Mouse (Mus musculus) stomach, postnatal 0 days (tissue): ENCODE measurements around the gene Psmb10. TPM values are rescaled to one million over a fixed set of nuclear protein-coding genes. Genes with fewer than 3 reads are reported as not detected.

ENCODE experiments used
- ATAC-seq: fragments of 200-750 bp; cut with Nextera tagmentation; 2 replicates; pipeline ENCODE4 v1.8.0; 2017; ENCODE audit not compliant: low FRiP score, low TSS enrichment
- DNase-seq: peaks from one replicate; pipeline ENCODE4 v3.0.0-alpha.2; 2016; ENCODE audit warnings: low spot score
- H3K27ac ChIP-seq: fragments of 300-500 bp; sonication (generic); replicated peaks from 2 replicates; pipeline ENCODE4 v1.5.1; 2014; ENCODE audit warnings: mild to moderate bottlenecking, control low read depth
- H3K27me3 ChIP-seq: fragments of 300-500 bp; sonication (generic); 2 replicates; pipeline ENCODE4 v1.6.1; 2014; ENCODE audit warnings: low read length; ENCODE audit not compliant: control insufficient read depth, insufficient read depth
- H3K36me3 ChIP-seq: fragments of 300-500 bp; sonication (generic); 2 replicates; pipeline ENCODE4 v1.6.1; 2014; ENCODE audit warnings: low read length, mixed read lengths; ENCODE audit not compliant: control insufficient read depth, insufficient read depth
- H3K4me1 ChIP-seq: fragments of 300-500 bp; sonication (generic); replicated peaks from 2 replicates; pipeline ENCODE4 v1.6.1; 2014; ENCODE audit warnings: antibody characterized with exemption; ENCODE audit not compliant: control insufficient read depth, insufficient read depth
- H3K4me2 ChIP-seq: fragments of 300-500 bp; sonication (generic); replicated peaks from 2 replicates; pipeline ENCODE4 v1.6.1; 2014; ENCODE audit warnings: low read depth, mild to moderate bottlenecking, control low read depth, moderate library complexity
- H3K4me3 ChIP-seq: fragments of 300-500 bp; sonication (generic); 2 replicates; pipeline ENCODE4 v1.5.1; 2014; ENCODE audit warnings: low read depth, low read length, control low read depth
- H3K9ac ChIP-seq: fragments of 300-500 bp; sonication (generic); 2 replicates; pipeline ENCODE4 v1.6.1; 2014; ENCODE audit warnings: mild to moderate bottlenecking, low read length, control low read depth, mixed read lengths
- H3K9me3 ChIP-seq: fragments of 300-500 bp; sonication (generic); 2 replicates; pipeline ENCODE4 v1.6.1; 2016; ENCODE audit warnings: low read length; ENCODE audit not compliant: control insufficient read depth
- CTCF ChIP-seq: IDR thresholded peaks from 2 replicates; pipeline ENCODE4 v1.5.1; 2016; ENCODE audit warnings: antibody characterized with exemption, low read depth, mild to moderate bottlenecking, moderate library complexity
- EP300 ChIP-seq: optimal IDR thresholded peaks from 2 replicates; pipeline ENCODE3; 2016; ENCODE audit warnings: antibody characterized with exemption
- WGBS: fragments of 180-500 bp; shearing (Covaris S2); extraction: QIAGEN DNeasy Blood & Tissue Kit; methylation state at CpG from one replicate; pipeline ENCODE4 v1.1.7; 2014; 5-methylcytosine and 5-hydroxymethylcytosine counted together
- microRNA-seq: library from miRNA; unstranded; fragments of <30 nt; microRNA quantifications from one replicate; pipeline ENCODE4, GENCODE M21; 2016
- polyA plus RNA-seq: library from polyadenylated mRNA; unstranded; fragments of >200 nt; fragmentation: Nextera tagmentation; extraction: Ambion mirVana; gene quantifications from 2 replicates; pipeline ENCODE4 v1.2.1, GENCODE M21; 2015

The Psmb10 gene
- polyA plus RNA-seq, 1 experiment from 2014 or later, result 65.9 TPM

GRCm38 (mm10) chr8:105897801-105898480 lies 40.3 kb downstream of the Psmb10 start:
- Histone ChIP-seq H3K9ac (no peak overlapping the region), H3K27ac (no peak overlapping the region), H3K4me1 (no peaks in the 10 kb centered on the region), H3K9me3 (no peaks in the 10 kb centered on the region), H3K27me3 (no peaks in the 10 kb centered on the region), H3K36me3 (no peaks in the 10 kb centered on the region), H3K4me2 (no peak overlapping the region), H3K4me3 (no peak overlapping the region)
- WGBS, result 67% methylated on average over 9 of the region's 9 CpGs
- no peak for DNase-seq
- no peak for ATAC-seq
- TF ChIP-seq EP300 (no peak), CTCF (no peak)

GRCm38 (mm10) chr8:105893339-105893738 lies 44.9 kb downstream of the Psmb10 start, which contains the start of gene Nrn1l:
TSS of gene Nrn1l (plus strand) at chr8:105893567.
- H3K27me3 ChIP-seq, result no peaks in the 10 kb centered on the region
- ATAC-seq (peak; percentile 80), DNase-seq (peak; percentile 77)
- H3K36me3 ChIP-seq, result peaks cover 24% of the 10 kb centered on the region
- H3K4me1 ChIP-seq, result no peaks in the 10 kb centered on the region
- no peak within 1 kb of the TSS for H3K4me3 ChIP-seq
- 0 out of 2 replicates have a peak within 1 kb of the TSS, but pooled peaks have one; percentile 45 for H3K9ac ChIP-seq
- H3K27ac ChIP-seq, result 0 out of 2 replicates have a peak within 1 kb of the TSS, but pooled peaks have one; percentile 35
- 15% methylated on average over 11 of the region's 11 CpGs for whole genome bisulfite sequencing
- no peaks in the 10 kb centered on the region for H3K9me3 ChIP-seq
- peak within 1 kb of the TSS; percentile 36; the same call in 1 of the 2 replicates for H3K4me2 ChIP-seq
- TF ChIP-seq CTCF, result no peak
- TF ChIP-seq EP300, result no peak

GRCm38 (mm10) chr8:105892432-105892831 lies 45.8 kb downstream of the Psmb10 start:
- H3K27me3 ChIP-seq, result no peaks in the 10 kb centered on the region
- ATAC-seq (no peak), DNase-seq (peak; percentile 30)
- no peak overlapping the region for H3K9ac ChIP-seq
- H3K4me2 ChIP-seq, result no peak overlapping the region
- H3K4me3 ChIP-seq, result no peak overlapping the region
- H3K36me3 ChIP-seq, result peaks cover 33% of the 10 kb centered on the region
- H3K27ac ChIP-seq, result no peak overlapping the region
- WGBS, result 87% methylated on average over 6 of the region's 6 CpGs
- TF ChIP-seq EP300 (no peak), CTCF (peak; percentile 73)
- no peaks in the 10 kb centered on the region for H3K9me3 ChIP-seq
- H3K4me1 ChIP-seq, result no peaks in the 10 kb centered on the region

GRCm38 (mm10) chr8:105890870-105891269 lies 47.4 kb downstream of the Psmb10 start:
- 92% methylated on average over 6 of the region's 6 CpGs for WGBS
- no peak for ATAC-seq
- no peaks in the 10 kb centered on the region for H3K9me3 ChIP-seq

GRCm38 (mm10) chr8:105889756-105890465 lies 48.3 kb downstream of the Psmb10 start:
- Histone ChIP-seq H3K36me3 (peaks cover 54% of the 10 kb centered on the region), H3K4me1 (no peaks in the 10 kb centered on the region), H3K9ac (no peak overlapping the region), H3K4me3 (no peak overlapping the region), H3K4me2 (no peak overlapping the region), H3K9me3 (no peaks in the 10 kb centered on the region), H3K27me3 (no peaks in the 10 kb centered on the region), H3K27ac (no peak overlapping the region)
- WGBS, result 94% methylated on average over 12 of the region's 12 CpGs
- DNase-seq (no peak), ATAC-seq (no peak)
- TF ChIP-seq CTCF (no peak), EP300 (no peak)

More at GRCm38 (mm10) chr8:105890870-105891269, 47.4 kb downstream of the Psmb10 start:
- peaks cover 47% of the 10 kb centered on the region for H3K36me3 ChIP-seq
- H3K9ac ChIP-seq, result no peak overlapping the region
- DNase-seq, result no peak
- no peak overlapping the region for H3K4me2 ChIP-seq
- H3K27ac ChIP-seq, result no peak overlapping the region
- H3K27me3 ChIP-seq, result no peaks in the 10 kb centered on the region
- no peak overlapping the region for H3K4me3 ChIP-seq
- H3K4me1 ChIP-seq, result no peaks in the 10 kb centered on the region
- TF ChIP-seq CTCF, result no peak
- TF ChIP-seq EP300, result no peak

Small RNA genes lying within 50 kb of the gene (microRNA-seq; reads per million reads assigned to microRNA genes)
- gene Mir7074, result not detected

Other genes starting within 250 kb of the Psmb10 start
- 26.7 and 30.7 TPM in 2 replicates for gene Acd, start 237.3 kb downstream of the Psmb10 start, polyA plus RNA-seq
- 12.4 and 13.0 TPM in 2 replicates for gene Pard6a, start 237.3 kb downstream of the Psmb10 start, polyA plus RNA-seq
- gene 4933405L10Rik, start 230.8 kb downstream of the Psmb10 start, polyA plus RNA-seq, result 0.08 and 0.13 TPM in 2 replicates
- 5.4 and 5.8 TPM in 2 replicates for gene Enkd1, start 230.2 kb downstream of the Psmb10 start, polyA plus RNA-seq
- gene Gfod2, start 179.8 kb downstream of the Psmb10 start, polyA plus RNA-seq, result 14.5 and 16.9 TPM in 2 replicates
- 7.1 TPM in 2 replicates for gene Ranbp10, start 111.1 kb downstream of the Psmb10 start, polyA plus RNA-seq
- gene Tsnaxip1, start 110.7 kb downstream of the Psmb10 start, polyA plus RNA-seq, result not detected in 2 replicates
- 14.2 and 15.1 TPM in 2 replicates for gene Cenpt, start 85.2 kb downstream of the Psmb10 start, polyA plus RNA-seq
- gene Thap11, start 83.3 kb downstream of the Psmb10 start, polyA plus RNA-seq, result 36.8 and 37.8 TPM in 2 replicates
- gene Nutf2, start 77.9 kb downstream of the Psmb10 start, polyA plus RNA-seq, result 83.5 and 103 TPM in 2 replicates
- gene Edc4, start 57.6 kb downstream of the Psmb10 start, polyA plus RNA-seq, result 13.7 and 14.8 TPM in 2 replicates
- 0.40 TPM in 1 of 2 replicates, not detected in the other for gene Nrn1l, start 44.9 kb downstream of the Psmb10 start, polyA plus RNA-seq
- 13.4 and 14.8 TPM in 2 replicates for gene Pskh1, start 38.0 kb downstream of the Psmb10 start, polyA plus RNA-seq
- 0.22 and 0.85 TPM in 2 replicates for gene Ctrl, start 4.6 kb downstream of the Psmb10 start, polyA plus RNA-seq
- 0.75 and 0.77 TPM in 2 replicates for gene Lcat, start 4.9 kb upstream of the Psmb10 start, polyA plus RNA-seq
- gene Slc12a4, start 27.7 kb upstream of the Psmb10 start, polyA plus RNA-seq, result 12.8 and 14.1 TPM in 2 replicates
- not detected in 2 replicates for gene Dpep3, start 41.0 kb upstream of the Psmb10 start, polyA plus RNA-seq
- gene Dus2, start 52.9 kb upstream of the Psmb10 start, polyA plus RNA-seq, result 8.1 and 8.3 TPM in 2 replicates
- not detected in 2 replicates for gene Dpep2nb, start 67.5 kb upstream of the Psmb10 start, polyA plus RNA-seq
- gene Ddx28, start 73.4 kb upstream of the Psmb10 start, polyA plus RNA-seq, result 9.2 and 10.0 TPM in 2 replicates
- 2.5 TPM in 2 replicates for gene Nfatc3, start 120.4 kb upstream of the Psmb10 start, polyA plus RNA-seq
- 38.9 and 48.0 TPM in 2 replicates for gene Esrp2, start 198.5 kb upstream of the Psmb10 start, polyA plus RNA-seq
- 5.6 and 5.7 TPM in 2 replicates for gene Pla2g15, start 212.0 kb upstream of the Psmb10 start, polyA plus RNA-seq
- 24.3 and 25.8 TPM in 2 replicates for gene Slc7a6, start 230.4 kb upstream of the Psmb10 start, polyA plus RNA-seq